Mouse (Mus musculus) erythroblast, embryonic 14.5 days (primary cell): ENCODE measurements around the gene Odf4.

Experiments used
- GATA1 ChIP-seq: IDR thresholded peaks from 2 replicates; pipeline ENCODE4 v1.6.1; 2012; ENCODE audit warnings: low read length, inconsistent platforms, mixed read lengths
- TAL1 ChIP-seq: IDR thresholded peaks from 3 replicates; pipeline ENCODE4 v1.6.1; 2012; ENCODE audit warnings: low read length, inconsistent platforms, mixed read lengths

DNA sequence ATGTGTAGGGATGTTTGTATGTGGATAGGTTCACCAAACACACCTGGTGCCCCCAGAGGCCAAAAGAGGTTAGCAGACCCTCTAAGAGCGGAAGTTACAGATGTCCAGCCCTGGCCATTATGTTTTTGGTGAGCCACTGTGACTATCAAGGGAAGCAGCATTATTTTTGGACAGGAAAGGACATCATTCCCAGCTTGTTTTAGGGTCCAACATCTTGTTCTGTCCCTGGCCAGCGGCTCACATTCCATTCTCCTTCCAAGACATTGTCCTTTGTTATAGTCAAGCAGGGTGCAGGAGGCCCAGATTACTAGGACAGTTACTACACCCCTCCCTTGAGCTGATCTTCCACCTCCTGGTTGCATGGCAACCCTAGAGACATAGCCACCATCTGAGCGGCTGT is 19.6 kb downstream of the Odf4 start:
- TF ChIP-seq TAL1 (no peak), GATA1 (no peak)
